Mouse (Mus musculus): Measurements from ENCODE around the gene Sync. TPM values are rescaled to one million over a fixed set of nuclear protein-coding genes. Genes with fewer than 3 reads are reported as not detected.
A peak's percentile ranks its signal among the peaks of the same experiment; 100 is the strongest.

The Sync gene
- total RNA-seq (2012; rRNA removed), result 2.0 and 2.1 TPM in 2 replicates

GRCm38 (mm10) chr4:129287472-129287981 lies at the start of gene Sync:
TSS of gene Sync (plus strand) at chr4:129287617.
- no peaks in the 10 kb centered on the region for H3K9me3 ChIP-seq (ENCODE audit: control insufficient read depth, insufficient read depth, low read depth, low read length)
- no peak for DNase-seq (ENCODE audit: low read depth, low spot score)
- in situ Hi-C loops (cut with MboI; ENCODE audit: low sequenced_read_pairs in 2 of 2, unreplicated experiment in 2 of 2), result no loop called here
- H3K4me1 ChIP-seq (ENCODE audit: control insufficient read depth in 2 of 2, insufficient read depth in 2 of 2, low read length in 2 of 2, poor library complexity in 1 of 2), result peaks cover 0 to 8% of the 10 kb centered on the region in 2 experiments; a peak in 2 of 4 replicates
- H3K4me3 ChIP-seq (ENCODE audit: insufficient read depth in 1 of 2, low read depth in 1 of 2, low read length in 2 of 2, poor library complexity in 1 of 2, severe bottlenecking in 1 of 2), result peak within 1 kb of the TSS; percentile 71 to 77
- no peak within 1 kb of the TSS for H3K27ac ChIP-seq (ENCODE audit: insufficient read depth, low read depth, low read length, poor library complexity, severe bottlenecking)
- TF ChIP-seq MAFK (IDR thresholded peaks at IDR 0.05; ENCODE audit: insufficient read depth, low read depth, low read length), result no peak
- no peak for TF ChIP-seq CHD2 (IDR thresholded peaks at IDR 0.05; ENCODE audit: low read depth, low read length)
- no peak for TF ChIP-seq ZC3H11A (IDR thresholded peaks at IDR 0.05; ENCODE audit: borderline replicate concordance, low read depth, low read length)
- no peak for TF ChIP-seq ZNF384 (IDR thresholded peaks at IDR 0.05; ENCODE audit: low read depth, low read length)
- TF ChIP-seq HCFC1 (IDR thresholded peaks at IDR 0.05; ENCODE audit: borderline replicate concordance, insufficient read depth, low read length), result no peak
- peak within 1 kb of the TSS; percentile 58 for H3K9ac ChIP-seq (ENCODE audit: insufficient read depth, low read depth, low read length, poor library complexity, severe bottlenecking)
- H3K36me3 ChIP-seq (ENCODE audit: control insufficient read depth, insufficient read depth, low read length, poor library complexity, severe bottlenecking), result no peaks in the 10 kb centered on the region

DNA sequence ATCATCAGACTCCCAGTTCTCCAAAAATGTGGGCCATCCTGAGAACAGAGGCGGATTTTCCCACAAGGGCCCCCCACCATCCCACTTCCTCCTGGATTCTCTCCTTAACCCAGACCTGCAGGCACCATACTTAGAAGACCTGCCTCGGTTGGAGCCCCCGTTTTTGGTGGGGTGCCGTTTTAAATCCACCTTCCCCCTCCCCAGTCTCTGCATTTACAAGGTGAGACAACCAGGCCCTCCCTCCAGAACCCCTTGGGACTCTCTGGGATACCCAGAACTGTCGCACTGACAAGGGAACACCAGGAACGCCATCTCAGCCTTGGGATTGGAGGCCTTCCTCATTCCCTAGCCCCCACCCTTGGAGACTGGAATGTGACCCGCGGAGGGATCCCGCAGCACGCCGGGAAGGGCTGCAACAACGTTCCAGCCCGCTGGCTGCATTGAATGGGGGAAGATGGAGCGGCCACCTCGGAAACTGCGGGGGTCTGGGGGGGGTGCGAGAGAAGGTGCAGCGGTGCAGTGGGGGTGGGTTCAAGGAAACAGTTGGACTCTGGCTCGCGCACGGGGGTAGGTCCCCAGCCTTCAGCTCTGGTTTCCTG lies 49.5 kb upstream of the Sync start:
- peak overlapping the region; percentile 20; the same call in 1 of the 2 replicates for H3K9ac ChIP-seq (ENCODE audit: insufficient read depth, low read depth, low read length, poor library complexity, severe bottlenecking)
- peak overlapping the region; percentile 81 to 91 for H3K4me3 ChIP-seq (ENCODE audit: insufficient read depth in 1 of 2, low read depth in 1 of 2, low read length in 2 of 2, poor library complexity in 1 of 2, severe bottlenecking in 1 of 2)
- TF ChIP-seq MAFK (IDR thresholded peaks at IDR 0.05; ENCODE audit: insufficient read depth, low read depth, low read length) (no peak), HCFC1 (IDR thresholded peaks at IDR 0.05; ENCODE audit: borderline replicate concordance, insufficient read depth, low read length) (no peak), ZNF384 (IDR thresholded peaks at IDR 0.05; ENCODE audit: low read depth, low read length) (no peak), ZC3H11A (IDR thresholded peaks at IDR 0.05; ENCODE audit: borderline replicate concordance, low read depth, low read length) (no peak), CHD2 (IDR thresholded peaks at IDR 0.05; ENCODE audit: low read depth, low read length) (no peak)
- H3K27ac ChIP-seq (ENCODE audit: insufficient read depth, low read depth, low read length, poor library complexity, severe bottlenecking), result no peak overlapping the region
- H3K9me3 ChIP-seq (ENCODE audit: control insufficient read depth, insufficient read depth, low read depth, low read length), result no peaks in the 10 kb centered on the region
- in situ Hi-C loops (cut with MboI; ENCODE audit: low sequenced_read_pairs in 2 of 2, unreplicated experiment in 2 of 2), result no loop called here
- no peaks in the 10 kb centered on the region for H3K36me3 ChIP-seq (ENCODE audit: control insufficient read depth, insufficient read depth, low read length, poor library complexity, severe bottlenecking)
- no peak for DNase-seq (ENCODE audit: low read depth, low spot score)
- peaks cover 15 to 42% of the 10 kb centered on the region in 2 experiments for H3K4me1 ChIP-seq (ENCODE audit: control insufficient read depth in 2 of 2, insufficient read depth in 2 of 2, low read length in 2 of 2, poor library complexity in 1 of 2)

- H3K4me1 ChIP-seq (ENCODE audit: control insufficient read depth in 2 of 2, insufficient read depth in 2 of 2, low read length in 2 of 2, poor library complexity in 1 of 2), result peaks cover 10 to 41% of the 10 kb centered on the region in 2 experiments; a peak in 3 of 4 replicates
- H3K9me3 ChIP-seq (ENCODE audit: control insufficient read depth, insufficient read depth, low read depth, low read length), result no peaks in the 10 kb centered on the region
- TF ChIP-seq ZC3H11A (IDR thresholded peaks at IDR 0.05; ENCODE audit: borderline replicate concordance, low read depth, low read length), result no peak
- no peak for TF ChIP-seq MAFK (IDR thresholded peaks at IDR 0.05; ENCODE audit: insufficient read depth, low read depth, low read length)
- TF ChIP-seq HCFC1 (IDR thresholded peaks at IDR 0.05; ENCODE audit: borderline replicate concordance, insufficient read depth, low read length), result no peak
- no peak for TF ChIP-seq ZNF384 (IDR thresholded peaks at IDR 0.05; ENCODE audit: low read depth, low read length)
- TF ChIP-seq CHD2 (IDR thresholded peaks at IDR 0.05; ENCODE audit: low read depth, low read length), result no peak
- in situ Hi-C loops (cut with MboI; ENCODE audit: low sequenced_read_pairs in 2 of 2, unreplicated experiment in 2 of 2), result no loop called here
- no peak for DNase-seq (ENCODE audit: low read depth, low spot score)
- H3K9ac ChIP-seq (ENCODE audit: insufficient read depth, low read depth, low read length, poor library complexity, severe bottlenecking), result peak overlapping the region; percentile 69
- no peaks in the 10 kb centered on the region for H3K36me3 ChIP-seq (ENCODE audit: control insufficient read depth, insufficient read depth, low read length, poor library complexity, severe bottlenecking)
- H3K4me3 ChIP-seq (ENCODE audit: insufficient read depth in 1 of 2, low read depth in 1 of 2, low read length in 2 of 2, poor library complexity in 1 of 2, severe bottlenecking in 1 of 2), result peak overlapping the region; percentile 81 to 91
- no peak overlapping the region for H3K27ac ChIP-seq (ENCODE audit: insufficient read depth, low read depth, low read length, poor library complexity, severe bottlenecking)
Measured at GRCm38 (mm10) chr4:129238579-129239016, 48.8 kb upstream of the Sync start.

DNA sequence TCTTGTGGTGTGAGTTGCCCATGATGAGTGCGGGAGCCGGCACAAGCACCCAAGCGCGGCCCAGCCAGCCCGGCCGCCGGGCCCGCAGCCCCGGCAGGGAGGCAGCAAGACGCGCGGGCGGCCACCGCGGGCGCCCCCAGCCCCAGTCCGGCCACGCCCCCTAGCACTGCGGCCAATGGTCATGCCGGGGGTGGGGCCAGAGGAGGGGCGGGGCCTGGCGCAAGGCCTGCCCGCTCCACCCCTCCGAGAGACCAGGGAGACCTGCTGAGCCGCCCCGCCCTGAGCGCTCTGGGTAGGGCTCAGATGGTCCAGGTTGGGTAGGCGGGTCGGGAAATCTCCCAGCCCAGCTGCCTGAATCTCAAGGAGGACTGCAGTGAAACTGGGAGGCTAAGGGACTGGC lies 48.3 kb upstream of the Sync start:
- H3K4me3 ChIP-seq (ENCODE audit: insufficient read depth in 1 of 2, low read depth in 1 of 2, low read length in 2 of 2, poor library complexity in 1 of 2, severe bottlenecking in 1 of 2), result peak overlapping the region; percentile 81 to 91
- TF ChIP-seq HCFC1 (IDR thresholded peaks at IDR 0.05; ENCODE audit: borderline replicate concordance, insufficient read depth, low read length), result no peak
- no peak for TF ChIP-seq MAFK (IDR thresholded peaks at IDR 0.05; ENCODE audit: insufficient read depth, low read depth, low read length)
- TF ChIP-seq CHD2 (IDR thresholded peaks at IDR 0.05; ENCODE audit: low read depth, low read length), result no peak
- TF ChIP-seq ZNF384 (IDR thresholded peaks at IDR 0.05; ENCODE audit: low read depth, low read length), result no peak
- TF ChIP-seq ZC3H11A (IDR thresholded peaks at IDR 0.05; ENCODE audit: borderline replicate concordance, low read depth, low read length), result no peak
- in situ Hi-C loops (cut with MboI; ENCODE audit: low sequenced_read_pairs in 2 of 2, unreplicated experiment in 2 of 2), result no loop called here
- H3K27ac ChIP-seq (ENCODE audit: insufficient read depth, low read depth, low read length, poor library complexity, severe bottlenecking), result no peak overlapping the region
- no peaks in the 10 kb centered on the region for H3K36me3 ChIP-seq (ENCODE audit: control insufficient read depth, insufficient read depth, low read length, poor library complexity, severe bottlenecking)
- H3K4me1 ChIP-seq (ENCODE audit: control insufficient read depth in 2 of 2, insufficient read depth in 2 of 2, low read length in 2 of 2, poor library complexity in 1 of 2), result peaks cover 10 to 41% of the 10 kb centered on the region in 2 experiments; a peak in 3 of 4 replicates
- H3K9me3 ChIP-seq (ENCODE audit: control insufficient read depth, insufficient read depth, low read depth, low read length), result no peaks in the 10 kb centered on the region
- DNase-seq (ENCODE audit: low read depth, low spot score), result peak; percentile 86
- H3K9ac ChIP-seq (ENCODE audit: insufficient read depth, low read depth, low read length, poor library complexity, severe bottlenecking), result peak overlapping the region; percentile 69
